Mouse (Mus musculus) kidney, adult 9 months (tissue): ENCODE measurements around the gene Hdhd5.
A peak's percentile ranks its signal among the peaks of the same experiment; 100 is the strongest.

Experiments
- DNase-seq: peaks from one replicate; pipeline ENCODE4 v3.0.0; 2022

Hdhd5 gene

GRCm38 (mm10) chr6:120529123-120529522 is 2.0 kb downstream of the Hdhd5 start:
- DNase-seq, result no peak

- no peak for DNase-seq
These were observed 6.3 kb downstream of the Hdhd5 start for GRCm38 (mm10) chr6:120524796-120525195.

GRCm38 (mm10) chr6:120519647-120520046 is 11.5 kb downstream of the Hdhd5 start:
- DNase-seq, result no peak

- DNase-seq, result no peak
These were observed 13.8 kb downstream of the Hdhd5 start for GRCm38 (mm10) chr6:120517311-120517710.

- no peak for DNase-seq
These were observed 14.2 kb downstream of the Hdhd5 start for GRCm38 (mm10) chr6:120516879-120517278.

- no peak for DNase-seq
These were observed 14.7 kb downstream of the Hdhd5 start for GRCm38 (mm10) chr6:120516422-120516821.

- no peak for DNase-seq
These were observed 19.9 kb downstream of the Hdhd5 start for GRCm38 (mm10) chr6:120511212-120511611.

- DNase-seq, result no peak
These were observed 20.7 kb downstream of the Hdhd5 start for GRCm38 (mm10) chr6:120510425-120510824.

GRCm38 (mm10) chr6:120509975-120510374 is 21.1 kb downstream of the Hdhd5 start:
- no peak for DNase-seq

GRCm38 (mm10) chr6:120508645-120509044 is 22.5 kb downstream of the Hdhd5 start:
- DNase-seq, result no peak

GRCm38 (mm10) chr6:120505531-120505930 is 25.6 kb downstream of the Hdhd5 start:
- DNase-seq, result peak; percentile 17

- DNase-seq, result no peak
These were observed 27.1 kb downstream of the Hdhd5 start for GRCm38 (mm10) chr6:120504051-120504450.

- no peak for DNase-seq
These were observed 34.6 kb downstream of the Hdhd5 start for GRCm38 (mm10) chr6:120496544-120496943.

- no peak for DNase-seq
These were observed 37.5 kb downstream of the Hdhd5 start, which contains the start of gene Tmem121b for GRCm38 (mm10) chr6:120493374-120494181. Gene Tmem121b (minus strand): TSS chr6:120493807.

GRCm38 (mm10) chr6:120492499-120493373 is 38.4 kb downstream of the Hdhd5 start:
- DNase-seq, result no peak

GRCm38 (mm10) chr6:120491862-120492498 is 39.1 kb downstream of the Hdhd5 start:
- no peak for DNase-seq

GRCm38 (mm10) chr6:120491064-120491463 is 40.1 kb downstream of the Hdhd5 start:
- no peak for DNase-seq

- DNase-seq, result no peak
These were observed 41.7 kb downstream of the Hdhd5 start for GRCm38 (mm10) chr6:120489461-120489860.

GRCm38 (mm10) chr6:120488647-120489046 is 42.5 kb downstream of the Hdhd5 start:
- no peak for DNase-seq

- DNase-seq, result no peak
These were observed 45.0 kb downstream of the Hdhd5 start for GRCm38 (mm10) chr6:120486051-120486510.

GRCm38 (mm10) chr6:120485038-120485437 is 46.1 kb downstream of the Hdhd5 start:
- DNase-seq, result no peak

- peak; percentile 67 for DNase-seq
These were observed 47.9 kb downstream of the Hdhd5 start for GRCm38 (mm10) chr6:120483211-120483626.

- DNase-seq, result no peak
These were observed 48.4 kb downstream of the Hdhd5 start for GRCm38 (mm10) chr6:120482756-120483155.
